Mouse (Mus musculus): ENCODE data around the gene Pja2. TPM values are rescaled to one million over a fixed set of nuclear protein-coding genes. Genes with fewer than 3 reads are reported as not detected.

Gene Pja2
- polyA plus RNA-seq, 1 experiment from 2014 or later: 92.1 TPM

GRCm38 (mm10) chr17:64341698-64342097 is 10.0 kb upstream of the Pja2 start:
- ATAC-seq (ENCODE audit: low FRiP score) (no peak), DNase-seq (ENCODE audit: low spot score) (no peak)
- H3K36me3 ChIP-seq (ENCODE audit: control insufficient read depth, insufficient read depth, low read length): no peaks in the 10 kb centered on the region
- H3K27ac ChIP-seq (ENCODE audit: low read depth, low read length): no peak overlapping the region
- H3K4me3 ChIP-seq (ENCODE audit: low read depth, low read length): no peak overlapping the region
- no peak overlapping the region for H3K9ac ChIP-seq (ENCODE audit: low read depth, low read length)
- H3K4me2 ChIP-seq (replicated peaks; ENCODE audit: low read depth, low read length): no peak overlapping the region
- no peaks in the 10 kb centered on the region for H3K4me1 ChIP-seq (replicated peaks; ENCODE audit: control insufficient read depth, insufficient read depth, low read length)
- WGBS: 81% methylated on average over 7 of the region's 7 CpGs
- H3K9me3 ChIP-seq (ENCODE audit: control insufficient read depth, low read length): no peaks in the 10 kb centered on the region
- H3K27me3 ChIP-seq (ENCODE audit: control insufficient read depth, insufficient read depth, low read length): no peaks in the 10 kb centered on the region

GRCm38 (mm10) chr17:64339752-64340151 is 8.0 kb upstream of the Pja2 start:
- Histone ChIP-seq H3K4me2 (replicated peaks; ENCODE audit: low read depth, low read length) (no peak overlapping the region), H3K9ac (ENCODE audit: low read depth, low read length) (no peak overlapping the region), H3K4me1 (replicated peaks; ENCODE audit: control insufficient read depth, insufficient read depth, low read length) (no peaks in the 10 kb centered on the region), H3K4me3 (ENCODE audit: low read depth, low read length) (no peak overlapping the region), H3K27ac (ENCODE audit: low read depth, low read length) (no peak overlapping the region), H3K36me3 (ENCODE audit: control insufficient read depth, insufficient read depth, low read length) (no peaks in the 10 kb centered on the region), H3K9me3 (ENCODE audit: control insufficient read depth, low read length) (no peaks in the 10 kb centered on the region), H3K27me3 (ENCODE audit: control insufficient read depth, insufficient read depth, low read length) (no peaks in the 10 kb centered on the region)
- no peak for ATAC-seq (ENCODE audit: low FRiP score)
- no peak for DNase-seq (ENCODE audit: low spot score)
- WGBS: 71% methylated on average over 5 of the region's 5 CpGs

GRCm38 (mm10) chr17:64337220-64337619 is 5.5 kb upstream of the Pja2 start:
- 82% methylated on average over 4 of the region's 4 CpGs for WGBS
- Histone ChIP-seq H3K36me3 (ENCODE audit: control insufficient read depth, insufficient read depth, low read length) (no peaks in the 10 kb centered on the region), H3K27ac (ENCODE audit: low read depth, low read length) (no peak overlapping the region), H3K4me1 (replicated peaks; ENCODE audit: control insufficient read depth, insufficient read depth, low read length) (no peaks in the 10 kb centered on the region), H3K9ac (ENCODE audit: low read depth, low read length) (no peak overlapping the region), H3K4me3 (ENCODE audit: low read depth, low read length) (no peak overlapping the region), H3K9me3 (ENCODE audit: control insufficient read depth, low read length) (no peaks in the 10 kb centered on the region), H3K27me3 (ENCODE audit: control insufficient read depth, insufficient read depth, low read length) (no peaks in the 10 kb centered on the region), H3K4me2 (replicated peaks; ENCODE audit: low read depth, low read length) (no peak overlapping the region)
- DNase-seq (ENCODE audit: low spot score): no peak
- ATAC-seq (ENCODE audit: low FRiP score): no peak

GRCm38 (mm10) chr17:64333956-64334355 is 2.2 kb upstream of the Pja2 start:
- Histone ChIP-seq H3K9me3 (ENCODE audit: control insufficient read depth, low read length) (no peaks in the 10 kb centered on the region), H3K36me3 (ENCODE audit: control insufficient read depth, insufficient read depth, low read length) (no peaks in the 10 kb centered on the region), H3K27me3 (ENCODE audit: control insufficient read depth, insufficient read depth, low read length) (no peaks in the 10 kb centered on the region), H3K9ac (ENCODE audit: low read depth, low read length) (no peak overlapping the region), H3K4me2 (replicated peaks; ENCODE audit: low read depth, low read length) (no peak overlapping the region), H3K4me3 (ENCODE audit: low read depth, low read length) (no peak overlapping the region), H3K4me1 (replicated peaks; ENCODE audit: control insufficient read depth, insufficient read depth, low read length) (no peaks in the 10 kb centered on the region), H3K27ac (ENCODE audit: low read depth, low read length) (no peak overlapping the region)
- 92% methylated on average over 4 of the region's 4 CpGs for WGBS
- no peak for DNase-seq (ENCODE audit: low spot score)
- ATAC-seq (ENCODE audit: low FRiP score): no peak

GRCm38 (mm10) chr17:64332770-64333096 is 1.0 kb upstream of the Pja2 start:
- H3K27me3 ChIP-seq (ENCODE audit: control insufficient read depth, insufficient read depth, low read length): no peaks in the 10 kb centered on the region
- DNase-seq (ENCODE audit: low spot score): no peak
- H3K9ac ChIP-seq (ENCODE audit: low read depth, low read length): peak overlapping the region; percentile 64
- H3K27ac ChIP-seq (ENCODE audit: low read depth, low read length): peak overlapping the region; percentile 70; the same call in 1 of the 2 replicates
- no peaks in the 10 kb centered on the region for H3K9me3 ChIP-seq (ENCODE audit: control insufficient read depth, low read length)
- no peaks in the 10 kb centered on the region for H3K4me1 ChIP-seq (replicated peaks; ENCODE audit: control insufficient read depth, insufficient read depth, low read length)
- WGBS: 27% methylated on average over 5 of the region's 5 CpGs
- H3K4me2 ChIP-seq (replicated peaks; ENCODE audit: low read depth, low read length): peak overlapping the region; percentile 74
- H3K4me3 ChIP-seq (ENCODE audit: low read depth, low read length): peak overlapping the region; percentile 45
- no peak for ATAC-seq (ENCODE audit: low FRiP score)
- H3K36me3 ChIP-seq (ENCODE audit: control insufficient read depth, insufficient read depth, low read length): no peaks in the 10 kb centered on the region

GRCm38 (mm10) chr17:64331291-64331897 is 322 bp downstream of the Pja2 start:
- ATAC-seq (ENCODE audit: low FRiP score) (peak; percentile 69), DNase-seq (ENCODE audit: low spot score) (no peak)
- under 1% methylated on average over 45 of the region's 62 CpGs for WGBS
- Histone ChIP-seq H3K36me3 (ENCODE audit: control insufficient read depth, insufficient read depth, low read length) (no peaks in the 10 kb centered on the region), H3K27me3 (ENCODE audit: control insufficient read depth, insufficient read depth, low read length) (no peaks in the 10 kb centered on the region), H3K9me3 (ENCODE audit: control insufficient read depth, low read length) (no peaks in the 10 kb centered on the region), H3K27ac (ENCODE audit: low read depth, low read length) (peak overlapping the region; percentile 97), H3K4me1 (replicated peaks; ENCODE audit: control insufficient read depth, insufficient read depth, low read length) (no peaks in the 10 kb centered on the region), H3K4me2 (replicated peaks; ENCODE audit: low read depth, low read length) (peak overlapping the region; percentile 62), H3K4me3 (ENCODE audit: low read depth, low read length) (peak overlapping the region; percentile 98), H3K9ac (ENCODE audit: low read depth, low read length) (peak overlapping the region; percentile 96)

- Histone ChIP-seq H3K36me3 (ENCODE audit: control insufficient read depth, insufficient read depth, low read length) (no peaks in the 10 kb centered on the region), H3K4me3 (ENCODE audit: low read depth, low read length) (peak overlapping the region; percentile 98), H3K27ac (ENCODE audit: low read depth, low read length) (peak overlapping the region; percentile 97), H3K4me2 (replicated peaks; ENCODE audit: low read depth, low read length) (peak overlapping the region; percentile 62), H3K9ac (ENCODE audit: low read depth, low read length) (peak overlapping the region; percentile 96), H3K27me3 (ENCODE audit: control insufficient read depth, insufficient read depth, low read length) (no peaks in the 10 kb centered on the region), H3K4me1 (replicated peaks; ENCODE audit: control insufficient read depth, insufficient read depth, low read length) (no peaks in the 10 kb centered on the region), H3K9me3 (ENCODE audit: control insufficient read depth, low read length) (no peaks in the 10 kb centered on the region)
- ATAC-seq (ENCODE audit: low FRiP score): no peak
- 27% methylated on average over 8 of the region's 8 CpGs for WGBS
- DNase-seq (ENCODE audit: low spot score): no peak
These were observed 831 bp downstream of the Pja2 start for GRCm38 (mm10) chr17:64330885-64331284.

- H3K27me3 ChIP-seq (ENCODE audit: control insufficient read depth, insufficient read depth, low read length): no peaks in the 10 kb centered on the region
- H3K4me1 ChIP-seq (replicated peaks; ENCODE audit: control insufficient read depth, insufficient read depth, low read length): no peaks in the 10 kb centered on the region
- H3K36me3 ChIP-seq (ENCODE audit: control insufficient read depth, insufficient read depth, low read length): no peaks in the 10 kb centered on the region
- H3K4me3 ChIP-seq (ENCODE audit: low read depth, low read length): no peak overlapping the region
- no peak overlapping the region for H3K9ac ChIP-seq (ENCODE audit: low read depth, low read length)
- ATAC-seq (ENCODE audit: low FRiP score) (no peak), DNase-seq (ENCODE audit: low spot score) (no peak)
- no peak overlapping the region for H3K4me2 ChIP-seq (replicated peaks; ENCODE audit: low read depth, low read length)
- no peak overlapping the region for H3K27ac ChIP-seq (ENCODE audit: low read depth, low read length)
- WGBS: 85% methylated on average over 2 of the region's 2 CpGs
- no peaks in the 10 kb centered on the region for H3K9me3 ChIP-seq (ENCODE audit: control insufficient read depth, low read length)
These were observed 7.2 kb downstream of the Pja2 start for GRCm38 (mm10) chr17:64324556-64324955.

GRCm38 (mm10) chr17:64315428-64315827 is 16.3 kb downstream of the Pja2 start:
- no peaks in the 10 kb centered on the region for H3K9me3 ChIP-seq (ENCODE audit: control insufficient read depth, low read length)
- H3K27ac ChIP-seq (ENCODE audit: low read depth, low read length): no peak overlapping the region
- H3K4me1 ChIP-seq (replicated peaks; ENCODE audit: control insufficient read depth, insufficient read depth, low read length): no peaks in the 10 kb centered on the region
- H3K36me3 ChIP-seq (ENCODE audit: control insufficient read depth, insufficient read depth, low read length): no peaks in the 10 kb centered on the region
- no peaks in the 10 kb centered on the region for H3K27me3 ChIP-seq (ENCODE audit: control insufficient read depth, insufficient read depth, low read length)
- DNase-seq (ENCODE audit: low spot score) (no peak), ATAC-seq (ENCODE audit: low FRiP score) (no peak)
- H3K4me3 ChIP-seq (ENCODE audit: low read depth, low read length): no peak overlapping the region
- no peak overlapping the region for H3K9ac ChIP-seq (ENCODE audit: low read depth, low read length)
- no peak overlapping the region for H3K4me2 ChIP-seq (replicated peaks; ENCODE audit: low read depth, low read length)
